Mouse (Mus musculus) heart, embryonic 10.5 days (tissue): ENCODE data around the gene 4930402F06Rik. TPM values are rescaled to one million over a fixed set of nuclear protein-coding genes. Genes with fewer than 3 reads are reported as not detected.

ENCODE experiments used
- DNase-seq: peaks from one replicate; pipeline ENCODE4 v3.0.0-alpha.2; 2017; ENCODE audit warnings: low spot score
- H3K27ac ChIP-seq: fragments of 300-500 bp; sonication (generic); 2 replicates; pipeline ENCODE4 v1.5.1; 2016; ENCODE audit warnings: mild to moderate bottlenecking
- H3K27me3 ChIP-seq: fragments of 300-500 bp; sonication (generic); 2 replicates; pipeline ENCODE4 v1.6.1; 2016; ENCODE audit warnings: mild to moderate bottlenecking; ENCODE audit not compliant: poor library complexity, insufficient read depth, severe bottlenecking
- H3K36me3 ChIP-seq: fragments of 300-500 bp; sonication (generic); 2 replicates; pipeline ENCODE4 v1.6.1; 2016; ENCODE audit warnings: mild to moderate bottlenecking, moderate library complexity
- H3K4me1 ChIP-seq: fragments of 300-500 bp; sonication (generic); 2 replicates; pipeline ENCODE4 v1.6.1; 2016; ENCODE audit warnings: mild to moderate bottlenecking
- H3K4me3 ChIP-seq: fragments of 300-500 bp; sonication (generic); 2 replicates; pipeline ENCODE4 v1.5.1; 2016; ENCODE audit warnings: mild to moderate bottlenecking, moderate library complexity
- H3K9me3 ChIP-seq: fragments of 300-500 bp; sonication (generic); 2 replicates; pipeline ENCODE4 v1.6.1; 2016; ENCODE audit warnings: mild to moderate bottlenecking, moderate library complexity
- WGBS: fragments of 180-500 bp; shearing (Covaris S2); methylation state at CpG from one replicate; pipeline ENCODE4 v1.1.7; 2016; 5-methylcytosine and 5-hydroxymethylcytosine counted together
- polyA plus RNA-seq: library from polyadenylated mRNA; unstranded; fragments of >200 nt; fragmentation: Nextera tagmentation; extraction: Ambion mirVana; gene quantifications from 2 replicates; pipeline ENCODE4 v1.2.1, GENCODE M21; 2016

4930402F06Rik gene
- polyA plus RNA-seq, 1 experiment from 2014 or later: not detected

GRCm38 (mm10) chr2:35432011-35432410, 35.0 kb upstream of the 4930402F06Rik start:
- no peaks in the 10 kb centered on the region for H3K9me3 ChIP-seq
- H3K4me3 ChIP-seq: peak overlapping the region; percentile 42
- 11% methylated on average over 7 of the region's 7 CpGs for WGBS
- no peak for DNase-seq
- peak overlapping the region; percentile 80 for H3K27ac ChIP-seq
- no peaks in the 10 kb centered on the region for H3K27me3 ChIP-seq
- H3K4me1 ChIP-seq: peaks cover 73% of the 10 kb centered on the region
- H3K36me3 ChIP-seq: peaks cover 5% of the 10 kb centered on the region; the same call in 1 of the 2 replicates

GRCm38 (mm10) chr2:35430806-35431205, 33.8 kb upstream of the 4930402F06Rik start:
- H3K9me3 ChIP-seq: no peaks in the 10 kb centered on the region
- H3K27me3 ChIP-seq: no peaks in the 10 kb centered on the region
- DNase-seq: no peak
- H3K4me1 ChIP-seq: peaks cover 68% of the 10 kb centered on the region
- peaks cover 6% of the 10 kb centered on the region; the same call in 1 of the 2 replicates for H3K36me3 ChIP-seq
- no peak overlapping the region for H3K27ac ChIP-seq
- 88% methylated on average over 8 of the region's 8 CpGs for WGBS
- H3K4me3 ChIP-seq: no peak overlapping the region

- H3K27ac ChIP-seq: peak overlapping the region; percentile 48
- H3K36me3 ChIP-seq: peaks cover 24% of the 10 kb centered on the region; the same call in 1 of the 2 replicates
- H3K9me3 ChIP-seq: no peaks in the 10 kb centered on the region
- H3K4me1 ChIP-seq: peaks cover 54% of the 10 kb centered on the region
- no peaks in the 10 kb centered on the region for H3K27me3 ChIP-seq
- DNase-seq: no peak
- H3K4me3 ChIP-seq: no peak overlapping the region
- 75% methylated on average over 4 of the region's 4 CpGs for whole genome bisulfite sequencing
Measured at GRCm38 (mm10) chr2:35428615-35429300, 31.8 kb upstream of the 4930402F06Rik start.

- H3K27ac ChIP-seq: peak overlapping the region; percentile 8; the same call in 1 of the 2 replicates
- peaks cover 42% of the 10 kb centered on the region for H3K4me1 ChIP-seq
- H3K27me3 ChIP-seq: no peaks in the 10 kb centered on the region
- H3K36me3 ChIP-seq: peaks cover 36% of the 10 kb centered on the region
- DNase-seq: no peak
- WGBS: 70% methylated on average over 2 of the region's 2 CpGs
- no peak overlapping the region for H3K4me3 ChIP-seq
- H3K9me3 ChIP-seq: no peaks in the 10 kb centered on the region
Measured at GRCm38 (mm10) chr2:35427559-35427958, 30.6 kb upstream of the 4930402F06Rik start.

- Histone ChIP-seq H3K27ac (no peak overlapping the region), H3K4me1 (peaks cover 19% of the 10 kb centered on the region), H3K4me3 (no peak overlapping the region), H3K27me3 (no peaks in the 10 kb centered on the region), H3K9me3 (peaks cover 5% of the 10 kb centered on the region), H3K36me3 (peaks cover 68% of the 10 kb centered on the region)
- 88% methylated on average over 1 of the region's 1 CpGs for WGBS
- no peak for DNase-seq
Measured at GRCm38 (mm10) chr2:35423711-35424339, 26.9 kb upstream of the 4930402F06Rik start.

GRCm38 (mm10) chr2:35422384-35422783, 25.4 kb upstream of the 4930402F06Rik start:
- Histone ChIP-seq H3K27ac (no peak overlapping the region), H3K4me1 (peaks cover 8% of the 10 kb centered on the region), H3K27me3 (no peaks in the 10 kb centered on the region), H3K36me3 (peaks cover 75% of the 10 kb centered on the region), H3K9me3 (peaks cover 5% of the 10 kb centered on the region), H3K4me3 (no peak overlapping the region)
- 94% methylated on average over 3 of the region's 3 CpGs for WGBS
- DNase-seq: no peak

GRCm38 (mm10) chr2:35420681-35421080, 23.7 kb upstream of the 4930402F06Rik start:
- 53% methylated on average over 1 of the region's 1 CpGs for WGBS
- Histone ChIP-seq H3K9me3 (peaks cover 5% of the 10 kb centered on the region), H3K36me3 (peaks cover 81% of the 10 kb centered on the region), H3K27ac (no peak overlapping the region), H3K27me3 (no peaks in the 10 kb centered on the region), H3K4me3 (no peak overlapping the region), H3K4me1 (peaks cover 13% of the 10 kb centered on the region; the same call in 1 of the 2 replicates)
- DNase-seq: no peak

GRCm38 (mm10) chr2:35419671-35420070, 22.7 kb upstream of the 4930402F06Rik start:
- H3K36me3 ChIP-seq: peaks cover 72% of the 10 kb centered on the region
- 87% methylated on average over 2 of the region's 2 CpGs for WGBS

GRCm38 (mm10) chr2:35419243-35419642, 22.3 kb upstream of the 4930402F06Rik start:
- H3K27ac ChIP-seq: no peak overlapping the region

More at GRCm38 (mm10) chr2:35419671-35420070, 22.7 kb upstream of the 4930402F06Rik start:
- H3K9me3 ChIP-seq: peaks cover 5% of the 10 kb centered on the region
- no peak for DNase-seq
- H3K27me3 ChIP-seq: no peaks in the 10 kb centered on the region
- peaks cover 12% of the 10 kb centered on the region; the same call in 1 of the 2 replicates for H3K4me1 ChIP-seq
- H3K4me3 ChIP-seq: no peak overlapping the region
- H3K27ac ChIP-seq: no peak overlapping the region

GRCm38 (mm10) chr2:35417231-35417630, 20.3 kb upstream of the 4930402F06Rik start:
- H3K4me1 ChIP-seq: peaks cover 22% of the 10 kb centered on the region; the same call in 1 of the 2 replicates

More at GRCm38 (mm10) chr2:35419243-35419642, 22.3 kb upstream of the 4930402F06Rik start:
- Histone ChIP-seq H3K4me3 (no peak overlapping the region), H3K4me1 (peaks cover 11% of the 10 kb centered on the region; the same call in 1 of the 2 replicates), H3K9me3 (peaks cover 5% of the 10 kb centered on the region), H3K27me3 (no peaks in the 10 kb centered on the region), H3K36me3 (peaks cover 68% of the 10 kb centered on the region)
- WGBS: 91% methylated on average over 4 of the region's 4 CpGs
- no peak for DNase-seq

GRCm38 (mm10) chr2:35416473-35416872, 19.5 kb upstream of the 4930402F06Rik start:
- 79% methylated on average over 6 of the region's 6 CpGs for WGBS
- no peak for DNase-seq
- Histone ChIP-seq H3K9me3 (peaks cover 5% of the 10 kb centered on the region), H3K27ac (no peak overlapping the region), H3K27me3 (no peaks in the 10 kb centered on the region), H3K36me3 (peaks cover 60% of the 10 kb centered on the region), H3K4me3 (no peak overlapping the region), H3K4me1 (peaks cover 22% of the 10 kb centered on the region; the same call in 1 of the 2 replicates)

More at GRCm38 (mm10) chr2:35417231-35417630, 20.3 kb upstream of the 4930402F06Rik start:
- WGBS: 33% methylated on average over 1 of the region's 1 CpGs
- Histone ChIP-seq H3K4me3 (no peak overlapping the region), H3K36me3 (peaks cover 62% of the 10 kb centered on the region), H3K9me3 (peaks cover 5% of the 10 kb centered on the region), H3K27me3 (no peaks in the 10 kb centered on the region), H3K27ac (no peak overlapping the region)
- no peak for DNase-seq

- Histone ChIP-seq H3K27ac (no peak overlapping the region), H3K27me3 (no peaks in the 10 kb centered on the region), H3K4me3 (no peak overlapping the region), H3K9me3 (no peaks in the 10 kb centered on the region), H3K4me1 (peaks cover 42% of the 10 kb centered on the region), H3K36me3 (peaks cover 57% of the 10 kb centered on the region)
- DNase-seq: no peak
- WGBS: 88% methylated on average over 3 of the region's 3 CpGs
Measured at GRCm38 (mm10) chr2:35412810-35413209, 15.8 kb upstream of the 4930402F06Rik start.

- Histone ChIP-seq H3K9me3 (no peaks in the 10 kb centered on the region), H3K4me1 (peaks cover 40% of the 10 kb centered on the region), H3K27ac (no peak overlapping the region), H3K36me3 (peaks cover 60% of the 10 kb centered on the region), H3K27me3 (no peaks in the 10 kb centered on the region), H3K4me3 (no peak overlapping the region)
- WGBS: 75% methylated on average over 2 of the region's 2 CpGs
- no peak for DNase-seq
Measured at GRCm38 (mm10) chr2:35412246-35412645, 15.3 kb upstream of the 4930402F06Rik start.
